Mouse (Mus musculus) frontal cortex, postnatal 14 days (tissue): ENCODE results near the gene Nes.

ENCODE experiments used
- DNase-seq, 2 experiments: peaks; one replicate each; pipeline ENCODE4 v3.0.0; 2022; ENCODE audit warnings: low spot score in 2 of 2

Gene Nes

GRCm38 (mm10) chr3:87949955-87950515 lies 20.8 kb upstream of the Nes start:
- no peak for DNase-seq

GRCm38 (mm10) chr3:87951946-87952345 lies 18.9 kb upstream of the Nes start:
- DNase-seq: no peak

GRCm38 (mm10) chr3:87952440-87952839 lies 18.4 kb upstream of the Nes start:
- DNase-seq: no peak

GRCm38 (mm10) chr3:87958056-87958455 lies 12.8 kb upstream of the Nes start:
- DNase-seq: no peak

GRCm38 (mm10) chr3:87958476-87958875 lies 12.4 kb upstream of the Nes start:
- no peak for DNase-seq

GRCm38 (mm10) chr3:87958967-87959366 lies 11.9 kb upstream of the Nes start:
- DNase-seq: no peak

GRCm38 (mm10) chr3:87959371-87959770 lies 11.5 kb upstream of the Nes start:
- DNase-seq: no peak

GRCm38 (mm10) chr3:87960191-87960585 lies 10.7 kb upstream of the Nes start:
- DNase-seq: no peak

- DNase-seq: peak; percentile 75 to 77
Measured at GRCm38 (mm10) chr3:87960586-87961191, 10.2 kb upstream of the Nes start.

- peak in 1 of 2 experiments; percentile 59 for DNase-seq
Measured at GRCm38 (mm10) chr3:87970184-87970938, 517 bp upstream of the Nes start.

- no peak for DNase-seq
Measured at GRCm38 (mm10) chr3:87971489-87972202, 768 bp downstream of the Nes start.

- no peak for DNase-seq
Measured at GRCm38 (mm10) chr3:87972203-87972664, 1.4 kb downstream of the Nes start.

GRCm38 (mm10) chr3:87972776-87973175 lies 1.9 kb downstream of the Nes start:
- no peak for DNase-seq

GRCm38 (mm10) chr3:87973593-87974380 lies 2.9 kb downstream of the Nes start:
- no peak for DNase-seq

GRCm38 (mm10) chr3:87974381-87974987 lies 3.6 kb downstream of the Nes start:
- DNase-seq: no peak

- DNase-seq: no peak
Measured at GRCm38 (mm10) chr3:87979493-87979892, 8.6 kb downstream of the Nes start.

- DNase-seq: no peak
Measured at GRCm38 (mm10) chr3:87980085-87980484, 9.2 kb downstream of the Nes start.

- no peak for DNase-seq
Measured at GRCm38 (mm10) chr3:87980728-87981127, 9.8 kb downstream of the Nes start.

GRCm38 (mm10) chr3:87981214-87981760 lies 10.4 kb downstream of the Nes start:
- DNase-seq: no peak

GRCm38 (mm10) chr3:87981894-87982835 lies 11.3 kb downstream of the Nes start:
- no peak for DNase-seq
